Mouse (Mus musculus) stomach, embryonic 16.5 days (tissue): ENCODE data around the gene Rnf39. TPM values are rescaled to one million over a fixed set of nuclear protein-coding genes. Genes with fewer than 3 reads are reported as not detected.
"Not testable (repeated sequence)": the region's sequence is repeated elsewhere in the genome, so short reads cannot be mapped to it uniquely, and the experiment has no call there.

ENCODE experiments used
- ATAC-seq: fragments of 200-750 bp; cut with Nextera tagmentation; 2 replicates; pipeline ENCODE4 v1.8.0; 2017; ENCODE audit warnings: moderate number of reproducible peaks, moderate TSS enrichment; ENCODE audit not compliant: insufficient read depth, low FRiP score
- H3K27ac ChIP-seq: fragments of 300-500 bp; sonication (generic); 2 replicates; pipeline ENCODE4 v1.5.1; 2014; ENCODE audit warnings: low read length
- H3K27me3 ChIP-seq: fragments of 300-500 bp; sonication (generic); 2 replicates; pipeline ENCODE4 v1.6.1; 2014; ENCODE audit warnings: low read length, control low read depth, mixed read lengths; ENCODE audit not compliant: control insufficient read depth, insufficient read depth
- H3K36me3 ChIP-seq: fragments of 300-500 bp; sonication (generic); 2 replicates; pipeline ENCODE4 v1.6.1; 2014; ENCODE audit warnings: low read length; ENCODE audit not compliant: control insufficient read depth, insufficient read depth
- H3K4me1 ChIP-seq: fragments of 300-500 bp; sonication (generic); 2 replicates; pipeline ENCODE4 v1.6.1; 2014; ENCODE audit warnings: low read length, control low read depth, mixed read lengths; ENCODE audit not compliant: control insufficient read depth, insufficient read depth
- H3K4me2 ChIP-seq: fragments of 300-500 bp; sonication (generic); 2 replicates; pipeline ENCODE4 v1.6.1; 2014; ENCODE audit warnings: low read depth, low read length, mixed read lengths
- H3K4me3 ChIP-seq: fragments of 300-500 bp; sonication (generic); replicated peaks from 2 replicates; pipeline ENCODE4 v1.5.1; 2014; ENCODE audit warnings: mild to moderate bottlenecking, low read length
- H3K9ac ChIP-seq: fragments of 300-500 bp; sonication (generic); 2 replicates; pipeline ENCODE4 v1.6.1; 2014; ENCODE audit warnings: low read length
- H3K9me3 ChIP-seq: fragments of 300-500 bp; sonication (generic); replicated peaks from 2 replicates; pipeline ENCODE4 v1.6.1; 2016; ENCODE audit warnings: low read length, control low read depth; ENCODE audit not compliant: control insufficient read depth
- WGBS: fragments of 180-500 bp; shearing (Covaris S2); extraction: QIAGEN DNeasy Blood & Tissue Kit; methylation state at CpG from one replicate; pipeline ENCODE4 v1.1.7; 2014; 5-methylcytosine and 5-hydroxymethylcytosine counted together
- polyA plus RNA-seq: library from polyadenylated mRNA; unstranded; fragments of >200 nt; fragmentation: Nextera tagmentation; extraction: Ambion mirVana; gene quantifications from 2 replicates; pipeline ENCODE4 v1.2.1, GENCODE M21; 2015

Gene Rnf39
- polyA plus RNA-seq, 1 experiment from 2014 or later = 3.4 TPM

GRCm38 (mm10) chr17:36989437-36989836 lies 46.7 kb downstream of the Rnf39 start, which contains the start of gene H2-M5:
Gene H2-M5, minus strand, starts transcription at chr17:36989537.
- H3K4me3 ChIP-seq = peak within 1 kb of the TSS; percentile 2
- ATAC-seq = no peak
- no peak within 1 kb of the TSS for H3K27ac ChIP-seq
- no peaks in the 10 kb centered on the region for H3K9me3 ChIP-seq
- H3K4me1 ChIP-seq = no peaks in the 10 kb centered on the region
- peaks cover 21% of the 10 kb centered on the region for H3K27me3 ChIP-seq
- H3K4me2 ChIP-seq = peak within 1 kb of the TSS; percentile 23
- H3K36me3 ChIP-seq = no peaks in the 10 kb centered on the region
- no peak within 1 kb of the TSS for H3K9ac ChIP-seq
- 34% methylated on average over 5 of the region's 5 CpGs for WGBS

DNA sequence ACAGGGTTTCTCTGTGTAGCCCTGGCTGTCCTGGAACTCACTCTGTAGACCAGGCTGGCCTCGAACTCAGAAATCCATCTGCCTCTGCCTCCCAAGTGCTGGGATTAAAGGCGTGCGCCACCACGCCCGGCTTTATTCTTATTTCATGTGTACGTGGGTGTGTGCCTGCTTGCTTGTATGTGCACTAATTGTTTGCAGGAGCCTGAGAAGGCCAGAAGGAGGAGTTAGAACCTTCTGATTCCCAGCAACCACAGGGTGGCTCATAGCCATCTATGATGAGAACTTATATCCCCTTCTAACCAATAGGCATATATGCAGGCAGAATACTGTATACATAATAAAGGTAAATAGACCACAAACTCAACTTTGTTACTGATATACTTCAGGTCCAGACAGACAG lies 47.9 kb downstream of the Rnf39 start:
- H3K9ac ChIP-seq, H3K4me3 ChIP-seq, H3K27ac ChIP-seq, H3K4me2 ChIP-seq, H3K36me3 ChIP-seq, H3K9me3 ChIP-seq, H3K4me1 ChIP-seq, ATAC-seq: not testable (repeated sequence)
- 91% methylated on average over 6 of the region's 6 CpGs for WGBS
- H3K27me3 ChIP-seq = peaks cover 21% of the 10 kb centered on the region

- Histone ChIP-seq H3K9ac (no peak overlapping the region), H3K27me3 (peaks cover 18% of the 10 kb centered on the region), H3K4me3 (no peak overlapping the region), H3K27ac (no peak overlapping the region), H3K36me3 (no peaks in the 10 kb centered on the region), H3K4me1 (no peaks in the 10 kb centered on the region), H3K9me3 (no peaks in the 10 kb centered on the region), H3K4me2 (no peak overlapping the region)
- WGBS = 56% methylated on average over 3 of the region's 3 CpGs
- no peak for ATAC-seq
Measured at GRCm38 (mm10) chr17:36992336-36993104, 49.8 kb downstream of the Rnf39 start.

DNA sequence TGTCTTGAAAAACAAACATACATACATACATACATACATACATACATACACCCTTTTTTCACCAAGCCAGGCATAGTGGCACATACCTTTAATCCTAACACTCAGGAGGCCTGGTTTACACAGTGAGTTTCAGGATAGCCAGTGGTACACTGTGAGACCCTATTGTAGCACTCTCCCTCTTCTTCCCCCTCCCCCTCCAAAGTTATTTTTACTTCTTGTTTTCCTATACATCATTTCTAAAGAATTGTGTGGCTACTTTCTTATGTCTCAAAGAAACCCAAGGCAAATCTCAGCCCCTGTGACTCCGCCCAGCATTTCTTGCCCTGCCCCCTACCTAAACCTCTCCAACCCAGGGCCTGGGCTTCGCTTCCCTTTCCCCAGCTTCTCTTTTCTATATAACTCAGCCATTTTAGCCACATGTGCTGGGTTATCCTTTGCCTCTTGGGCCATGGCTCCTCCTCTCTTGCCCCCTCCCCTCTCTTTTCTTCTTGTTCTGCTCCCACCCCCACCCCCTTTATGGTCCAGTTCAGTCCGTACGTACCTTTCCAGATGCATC lies 51.1 kb downstream of the Rnf39 start:
- H3K4me2 ChIP-seq = no peak overlapping the region
- ATAC-seq = no peak
- H3K4me1 ChIP-seq = no peaks in the 10 kb centered on the region
- H3K36me3 ChIP-seq = no peaks in the 10 kb centered on the region
- H3K4me3 ChIP-seq = no peak overlapping the region
- WGBS = 92% methylated on average over 4 of the region's 4 CpGs
- H3K9ac ChIP-seq = no peak overlapping the region
- no peaks in the 10 kb centered on the region for H3K9me3 ChIP-seq
- no peak overlapping the region for H3K27ac ChIP-seq
- peaks cover 8% of the 10 kb centered on the region for H3K27me3 ChIP-seq

GRCm38 (mm10) chr17:36994528-36994927 lies 51.8 kb downstream of the Rnf39 start:
- ATAC-seq = no peak
- Histone ChIP-seq H3K36me3 (no peaks in the 10 kb centered on the region), H3K27ac (no peak overlapping the region), H3K27me3 (peaks cover under 1% of the 10 kb centered on the region; the same call in 1 of the 2 replicates), H3K4me1 (no peaks in the 10 kb centered on the region), H3K4me3 (no peak overlapping the region), H3K9ac (no peak overlapping the region), H3K4me2 (no peak overlapping the region), H3K9me3 (no peaks in the 10 kb centered on the region)
- 77% methylated on average over 2 of the region's 2 CpGs for WGBS

GRCm38 (mm10) chr17:36995448-36995847 lies 52.7 kb downstream of the Rnf39 start:
- Histone ChIP-seq H3K4me2 (no peak overlapping the region), H3K27ac (no peak overlapping the region), H3K4me3 (no peak overlapping the region), H3K9me3 (no peaks in the 10 kb centered on the region), H3K4me1 (no peaks in the 10 kb centered on the region), H3K27me3 (no peaks in the 10 kb centered on the region; the same call in 1 of the 2 replicates), H3K9ac (no peak overlapping the region), H3K36me3 (no peaks in the 10 kb centered on the region)
- 44% methylated on average over 3 of the region's 3 CpGs for WGBS
- ATAC-seq = no peak

DNA sequence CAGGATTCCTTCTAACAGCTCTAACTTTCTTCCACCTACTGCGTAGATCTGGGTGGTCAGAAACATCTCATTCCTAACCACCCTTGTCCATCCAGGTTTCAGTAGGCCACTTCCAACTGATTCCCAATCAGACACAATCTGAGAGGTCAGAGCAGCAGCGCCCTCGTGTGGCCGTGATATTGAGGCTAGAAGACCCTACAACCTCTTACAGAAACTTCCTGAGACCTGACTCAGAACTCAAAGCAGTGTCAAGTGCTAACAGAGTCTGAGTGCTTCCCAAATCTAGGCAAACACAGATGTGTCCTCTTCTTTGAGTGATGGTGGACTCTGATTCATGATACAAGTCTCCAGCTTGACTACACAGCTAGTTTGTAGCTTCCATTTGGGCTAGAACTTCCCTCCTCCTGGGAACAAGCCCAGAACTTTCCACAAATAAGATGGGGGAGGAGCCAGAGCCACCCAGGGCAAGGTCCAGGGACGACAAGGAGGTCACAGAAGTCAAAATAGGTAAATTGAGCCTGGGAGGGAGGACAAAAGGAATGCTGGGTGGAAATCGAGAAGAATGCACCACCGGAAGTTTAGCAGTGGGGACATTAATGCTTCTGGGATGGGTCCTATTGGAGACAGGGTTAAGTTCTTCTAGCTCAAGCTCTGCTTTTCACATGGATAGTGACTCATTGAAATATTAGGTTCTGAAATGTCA lies 54.5 kb downstream of the Rnf39 start:
- H3K4me2 ChIP-seq = no peak overlapping the region
- H3K9ac ChIP-seq = 0 out of 2 replicates have a peak overlapping the region, but pooled peaks have one; percentile 33
- no peaks in the 10 kb centered on the region for H3K36me3 ChIP-seq
- H3K9me3 ChIP-seq = no peaks in the 10 kb centered on the region
- H3K27me3 ChIP-seq = no peaks in the 10 kb centered on the region
- ATAC-seq = 0 out of 2 replicates have a peak, but pooled peaks have one; percentile 47
- H3K4me3 ChIP-seq = no peak overlapping the region
- H3K27ac ChIP-seq = no peak overlapping the region
- H3K4me1 ChIP-seq = no peaks in the 10 kb centered on the region
- 24% methylated on average over 7 of the region's 7 CpGs for WGBS
